12 mouse cellular contexts compared by ENCODE assay signal in the genomic region with DNA sequence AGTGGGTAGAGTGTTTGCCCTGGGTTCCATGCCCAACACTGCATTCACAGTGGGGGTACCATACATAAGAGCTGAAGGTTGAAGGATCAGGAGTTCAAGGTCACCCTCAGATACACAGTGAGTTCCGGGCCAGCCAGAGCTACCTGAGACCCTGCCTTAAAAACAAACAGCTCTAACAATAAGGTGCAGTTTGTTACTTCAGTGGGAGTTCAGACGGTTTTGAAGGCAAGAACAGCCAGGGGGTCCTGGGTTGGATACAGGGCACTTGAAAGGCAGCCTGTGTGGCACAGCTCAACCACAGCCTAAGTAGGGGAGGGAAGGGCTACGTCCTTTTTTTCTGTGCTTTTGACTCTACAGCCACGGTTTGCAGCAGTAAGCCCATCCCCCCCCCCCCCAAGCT. TPM values are rescaled to one million over a fixed set of nuclear protein-coding genes. Genes with fewer than 3 reads are reported as not detected.
DNase-seq lines count a peak whose midpoint lies in the region; ATAC-seq lines count a peak whose summit lies in the region.
"Had no signal": no experiment of that assay in that cellular context is flagged by ENCODE, and none has a peak within 500 bp of the region (broad histone marks: within the 10 kb centered on the region; RNA-seq: fewer than 3 reads in every experiment).

No protein-coding gene starts in this region.

- H3K9me3 ChIP-seq in heart, embryonic 10.5 days: no peaks in the 10 kb centered on the region
- H3K9me3 ChIP-seq in midbrain, embryonic 11.5 days (ENCODE audit: control insufficient read depth, low read length): no peaks in the 10 kb centered on the region
- no peaks in the 10 kb centered on the region for H3K9me3 ChIP-seq in midbrain, embryonic 16.5 days (replicated peaks; ENCODE audit: control insufficient read depth, low read length, poor library complexity, severe bottlenecking)
- H3K9me3 ChIP-seq in intestine, embryonic 14.5 days (ENCODE audit: control insufficient read depth, low read length): no peaks in the 10 kb centered on the region
- H3K9me3 ChIP-seq in stomach, embryonic 14.5 days (ENCODE audit: control insufficient read depth, low read depth, low read length): no peaks in the 10 kb centered on the region

- H3K36me3 ChIP-seq in heart, embryonic 10.5 days: no peaks in the 10 kb centered on the region
- H3K36me3 ChIP-seq in midbrain, embryonic 11.5 days (ENCODE audit: control insufficient read depth, insufficient read depth, low read length): no peaks in the 10 kb centered on the region
- no peaks in the 10 kb centered on the region for H3K36me3 ChIP-seq in midbrain, embryonic 16.5 days (ENCODE audit: control insufficient read depth, insufficient read depth, low read length)
- no peaks in the 10 kb centered on the region for H3K36me3 ChIP-seq in intestine, embryonic 14.5 days (ENCODE audit: control insufficient read depth, insufficient read depth, low read length)
- H3K36me3 ChIP-seq in stomach, embryonic 14.5 days (ENCODE audit: control insufficient read depth, insufficient read depth, low read length): no peaks in the 10 kb centered on the region

- 0 out of 2 replicates have a peak overlapping the region, but pooled peaks have one; percentile 18 for H3K27ac ChIP-seq in heart, embryonic 10.5 days
- H3K27ac ChIP-seq in midbrain, embryonic 11.5 days (ENCODE audit: low read depth, low read length): no peak overlapping the region
- H3K27ac ChIP-seq in midbrain, embryonic 16.5 days (ENCODE audit: low read length): no peak overlapping the region
- H3K27ac ChIP-seq in intestine, embryonic 14.5 days (ENCODE audit: low read depth): no peak overlapping the region
- no peak overlapping the region for H3K27ac ChIP-seq in stomach, embryonic 14.5 days (ENCODE audit: low read length)

- peaks cover 39% of the 10 kb centered on the region for H3K4me1 ChIP-seq in heart, embryonic 10.5 days
- H3K4me1 ChIP-seq in midbrain, embryonic 11.5 days (ENCODE audit: control insufficient read depth, insufficient read depth, low read length): peaks cover 32% of the 10 kb centered on the region
- H3K4me1 ChIP-seq in midbrain, embryonic 16.5 days (ENCODE audit: control insufficient read depth, insufficient read depth, low read length): peaks cover 9% of the 10 kb centered on the region
- peaks cover 16% of the 10 kb centered on the region for H3K4me1 ChIP-seq in intestine, embryonic 14.5 days (replicated peaks; ENCODE audit: control insufficient read depth, insufficient read depth, low read length)
- H3K4me1 ChIP-seq in stomach, embryonic 14.5 days (ENCODE audit: control insufficient read depth, insufficient read depth, low read length): peaks cover 10% of the 10 kb centered on the region; the same call in 1 of the 2 replicates

- no peak for DNase-seq in heart, embryonic 10.5 days (ENCODE audit: low spot score)
- DNase-seq in heart, adult 9 months (ENCODE audit: low spot score in 2 of 2): no peak
- DNase-seq in midbrain, embryonic 11.5 days (ENCODE audit: low spot score, missing footprints): peak; percentile 86
- DNase-seq in intestine, embryonic 14.5 days (ENCODE audit: low spot score): no peak
- DNase-seq in layer of hippocampus, postnatal 36 days: no peak
- DNase-seq in retina, embryonic 14.5 days (ENCODE audit: low spot score): no peak
- DNase-seq: adrenal gland, postnatal 25 days; left cerebral cortex, postnatal 4 days; retina, postnatal 1 day; thymus, postnatal 25 days had no signal

- ATAC-seq in midbrain, embryonic 11.5 days (ENCODE audit: low FRiP score): no peak
- ATAC-seq in midbrain, embryonic 16.5 days: no peak
- no peak for ATAC-seq in intestine, embryonic 14.5 days (replicated peaks; ENCODE audit: low FRiP score, low TSS enrichment, low read depth)
- ATAC-seq in stomach, embryonic 14.5 days (ENCODE audit: insufficient number of reproducible peaks, insufficient read depth, low FRiP score, low read depth): no peak

- H3K4me2 ChIP-seq in midbrain, embryonic 11.5 days: peak overlapping the region; percentile 55
- no peak overlapping the region for H3K4me2 ChIP-seq in midbrain, embryonic 16.5 days (ENCODE audit: low read length)
- H3K4me2 ChIP-seq in intestine, embryonic 14.5 days (ENCODE audit: low read length): peak overlapping the region; percentile 91
- H3K4me2 ChIP-seq in stomach, embryonic 14.5 days (replicated peaks; ENCODE audit: low read depth, low read length): peak overlapping the region; percentile 96; the same call in 1 of the 2 replicates

- H3K27me3 ChIP-seq in heart, embryonic 10.5 days (ENCODE audit: insufficient read depth, poor library complexity, severe bottlenecking): no peaks in the 10 kb centered on the region
- no peaks in the 10 kb centered on the region; the same call in 1 of the 2 replicates for H3K27me3 ChIP-seq in midbrain, embryonic 11.5 days (ENCODE audit: control insufficient read depth, insufficient read depth, low read length)
- peaks cover 11% of the 10 kb centered on the region for H3K27me3 ChIP-seq in midbrain, embryonic 16.5 days (ENCODE audit: control insufficient read depth, insufficient read depth, low read depth, low read length)
- H3K27me3 ChIP-seq in intestine, embryonic 14.5 days (replicated peaks; ENCODE audit: control insufficient read depth, insufficient read depth, low read length): no peaks in the 10 kb centered on the region
- H3K27me3 ChIP-seq in stomach, embryonic 14.5 days (ENCODE audit: control insufficient read depth, insufficient read depth, low read length): no peaks in the 10 kb centered on the region

- no peak overlapping the region for H3K4me3 ChIP-seq in heart, embryonic 10.5 days
- no peak overlapping the region; the same call in 1 of the 2 replicates for H3K4me3 ChIP-seq in midbrain, embryonic 11.5 days (ENCODE audit: low read depth, low read length)
- no peak overlapping the region for H3K4me3 ChIP-seq in midbrain, embryonic 16.5 days (ENCODE audit: low read depth, low read length)
- no peak overlapping the region for H3K4me3 ChIP-seq in intestine, embryonic 14.5 days (ENCODE audit: low read depth, low read length)
- H3K4me3 ChIP-seq in stomach, embryonic 14.5 days (ENCODE audit: low read depth, low read length): no peak overlapping the region

- H3K9ac ChIP-seq in midbrain, embryonic 11.5 days (ENCODE audit: low read length): no peak overlapping the region
- no peak overlapping the region for H3K9ac ChIP-seq in midbrain, embryonic 16.5 days (ENCODE audit: low read depth, low read length)
- no peak overlapping the region for H3K9ac ChIP-seq in intestine, embryonic 14.5 days (ENCODE audit: low read length)
- H3K9ac ChIP-seq in stomach, embryonic 14.5 days (replicated peaks; ENCODE audit: low read depth, low read length): no peak overlapping the region

- 28% methylated on average over 4 of the region's 4 CpGs for WGBS in heart, embryonic 10.5 days
- WGBS in midbrain, embryonic 11.5 days: 9% methylated on average over 4 of the region's 4 CpGs
- 13% methylated on average over 4 of the region's 4 CpGs for WGBS in midbrain, embryonic 16.5 days
- WGBS in intestine, embryonic 14.5 days: 32% methylated on average over 4 of the region's 4 CpGs
- WGBS in stomach, embryonic 14.5 days: 21% methylated on average over 4 of the region's 4 CpGs

RNA-seq across cellular contexts. Expression of gene Kcnk5, which starts 3.0 kb away (rescaled TPM):
- polyA plus RNA-seq in heart, embryonic 10.5 days (2016; fragmentation: Nextera tagmentation; extraction: Ambion mirVana): 4.4 and 7.1 TPM in 2 replicates
- 4.5 and 6.6 TPM in 2 replicates for polyA plus RNA-seq in midbrain, embryonic 11.5 days (2014; fragmentation: Nextera tagmentation; extraction: Ambion mirVana)
- polyA plus RNA-seq in midbrain, embryonic 16.5 days (2015; fragmentation: Nextera tagmentation; extraction: Ambion mirVana): 0.70 and 0.85 TPM in 2 replicates
- polyA plus RNA-seq in intestine, embryonic 14.5 days (2014; fragmentation: Nextera tagmentation; extraction: Ambion mirVana): 5.6 and 7.3 TPM in 2 replicates
- 5.5 and 6.7 TPM in 2 replicates for polyA plus RNA-seq in stomach, embryonic 14.5 days (2014; fragmentation: Nextera tagmentation; extraction: Ambion mirVana)
- under 1 TPM; 0.25 to 0.38 TPM for total RNA-seq in layer of hippocampus, postnatal 36 days (2021)

RNA-seq across cellular contexts. Expression of gene Saysd1, which starts 40.3 kb away (rescaled TPM):
- polyA plus RNA-seq in heart, embryonic 10.5 days (2016; fragmentation: Nextera tagmentation; extraction: Ambion mirVana): 7.8 and 10.5 TPM in 2 replicates
- 11.3 and 12.6 TPM in 2 replicates for polyA plus RNA-seq in midbrain, embryonic 11.5 days (2014; fragmentation: Nextera tagmentation; extraction: Ambion mirVana)
- polyA plus RNA-seq in midbrain, embryonic 16.5 days (2015; fragmentation: Nextera tagmentation; extraction: Ambion mirVana): 11.6 and 12.6 TPM in 2 replicates
- polyA plus RNA-seq in intestine, embryonic 14.5 days (2014; fragmentation: Nextera tagmentation; extraction: Ambion mirVana): 13.1 and 13.7 TPM in 2 replicates
- 15.1 and 16.2 TPM in 2 replicates for polyA plus RNA-seq in stomach, embryonic 14.5 days (2014; fragmentation: Nextera tagmentation; extraction: Ambion mirVana)
- 1 to 10 TPM; 6.0 to 6.2 TPM for total RNA-seq in layer of hippocampus, postnatal 36 days (2021)
